Mouse (Mus musculus) olfactory bulb, adult 2 months (tissue): ENCODE data around the gene Dcun1d4.

ENCODE experiments used
- CTCF ChIP-seq: fragments of 200-500 bp; IDR thresholded peaks from 2 replicates; pipeline ENCODE4 v1.5.1; 2012; ENCODE audit warnings: low read depth, mild to moderate bottlenecking, low read length, moderate library complexity; ENCODE audit not compliant: insufficient read depth
- POLR2A ChIP-seq: fragments of 200-500 bp; IDR thresholded peaks from 2 replicates; pipeline ENCODE4 v1.6.1; 2012; ENCODE audit warnings: mild to moderate bottlenecking, low read depth, low read length, moderate library complexity; ENCODE audit not compliant: insufficient read depth

DNA sequence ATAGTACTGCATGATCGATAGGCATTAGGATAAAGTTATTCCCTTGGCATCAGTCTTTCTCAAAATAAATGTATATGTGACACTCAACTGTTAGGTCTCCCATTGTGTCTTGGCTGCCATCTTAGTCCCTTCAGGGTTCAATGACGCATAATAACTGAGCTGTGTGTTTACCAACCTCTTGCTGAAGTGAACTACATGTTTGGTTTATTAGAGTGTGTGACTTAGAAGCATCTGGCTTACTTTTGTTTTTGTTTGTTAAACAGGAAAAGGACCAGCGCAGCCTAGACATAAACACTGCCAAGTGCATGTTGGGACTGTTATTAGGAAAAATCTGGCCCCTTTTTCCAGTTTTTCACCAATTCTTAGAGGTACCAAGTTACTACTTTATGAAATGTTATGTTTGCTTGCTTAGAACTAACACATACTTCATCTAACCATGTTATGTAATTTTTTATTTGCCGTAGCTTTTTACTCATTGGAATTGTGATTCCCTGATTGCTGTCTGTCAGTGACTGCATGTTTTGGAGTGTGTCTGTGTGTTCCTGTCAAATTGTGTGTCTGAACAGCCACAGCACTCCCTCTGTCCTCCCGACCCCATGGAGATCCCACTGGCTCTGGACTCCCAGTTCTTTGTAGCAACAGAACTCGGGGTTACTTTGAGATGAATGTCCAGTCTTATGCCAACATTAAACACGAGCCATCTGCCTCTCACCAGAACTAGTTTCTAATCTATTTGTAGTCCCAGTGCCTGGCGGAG is 74.5 kb downstream of the Dcun1d4 start:
- TF ChIP-seq POLR2A = no peak
- no peak for TF ChIP-seq CTCF
